Mouse (Mus musculus) lung, embryonic 14.5 days (tissue): ENCODE results near the gene Gm136. TPM values are rescaled to one million over a fixed set of nuclear protein-coding genes. Genes with fewer than 3 reads are reported as not detected.
"Not testable (repeated sequence)": the region's sequence is repeated elsewhere in the genome, so short reads cannot be mapped to it uniquely, and the experiment has no call there.

Experiments
- ATAC-seq: fragments of 200-750 bp; cut with Nextera tagmentation; 2 replicates; pipeline ENCODE4 v1.8.0; 2017; ENCODE audit warnings: mild to moderate bottlenecking, moderate TSS enrichment, moderate library complexity; ENCODE audit not compliant: insufficient read depth
- DNase-seq: peaks from one replicate; pipeline ENCODE4 v3.0.0-alpha.2; 2015
- H3K27ac ChIP-seq: fragments of 300-500 bp; sonication (generic); 2 replicates; pipeline ENCODE4 v1.5.1; 2014; ENCODE audit warnings: low read depth, mild to moderate bottlenecking, moderate library complexity
- H3K27me3 ChIP-seq: fragments of 300-500 bp; sonication (generic); 2 replicates; pipeline ENCODE4 v1.6.1; 2014; ENCODE audit warnings: low read length, control low read depth; ENCODE audit not compliant: insufficient read depth
- H3K36me3 ChIP-seq: fragments of 300-500 bp; sonication (generic); 2 replicates; pipeline ENCODE4 v1.6.1; 2014; ENCODE audit warnings: control low read depth; ENCODE audit not compliant: insufficient read depth
- H3K4me1 ChIP-seq: fragments of 300-500 bp; sonication (generic); 2 replicates; pipeline ENCODE4 v1.6.1; 2014; ENCODE audit warnings: antibody characterized with exemption, control low read depth; ENCODE audit not compliant: insufficient read depth
- H3K4me2 ChIP-seq: fragments of 300-500 bp; sonication (generic); 2 replicates; pipeline ENCODE4 v1.6.1; 2014; ENCODE audit warnings: mild to moderate bottlenecking
- H3K4me3 ChIP-seq: fragments of 300-500 bp; sonication (generic); 2 replicates; pipeline ENCODE4 v1.5.1; 2014; ENCODE audit warnings: low read depth, low read length
- H3K9ac ChIP-seq: fragments of 300-500 bp; sonication (generic); 2 replicates; pipeline ENCODE4 v1.6.1; 2014
- H3K9me3 ChIP-seq: fragments of 300-500 bp; sonication (generic); 2 replicates; pipeline ENCODE4 v1.6.1; 2016; ENCODE audit warnings: low read depth, low read length, control low read depth
- CTCF ChIP-seq: IDR thresholded peaks from 2 replicates; pipeline ENCODE4 v1.5.1; 2016; ENCODE audit warnings: antibody characterized with exemption, low read depth
- WGBS: fragments of 180-500 bp; shearing (Covaris S2); extraction: QIAGEN DNeasy Blood & Tissue Kit; methylation state at CpG from one replicate; pipeline ENCODE4 v1.1.7; 2014; 5-methylcytosine and 5-hydroxymethylcytosine counted together
- polyA plus RNA-seq: library from polyadenylated mRNA; unstranded; fragments of >200 nt; fragmentation: Nextera tagmentation; extraction: Ambion mirVana; gene quantifications from 2 replicates; pipeline ENCODE4 v1.2.1, GENCODE M21; 2014

Gm136 gene
- polyA plus RNA-seq, 1 experiment from 2014 or later, result not detected

DNA sequence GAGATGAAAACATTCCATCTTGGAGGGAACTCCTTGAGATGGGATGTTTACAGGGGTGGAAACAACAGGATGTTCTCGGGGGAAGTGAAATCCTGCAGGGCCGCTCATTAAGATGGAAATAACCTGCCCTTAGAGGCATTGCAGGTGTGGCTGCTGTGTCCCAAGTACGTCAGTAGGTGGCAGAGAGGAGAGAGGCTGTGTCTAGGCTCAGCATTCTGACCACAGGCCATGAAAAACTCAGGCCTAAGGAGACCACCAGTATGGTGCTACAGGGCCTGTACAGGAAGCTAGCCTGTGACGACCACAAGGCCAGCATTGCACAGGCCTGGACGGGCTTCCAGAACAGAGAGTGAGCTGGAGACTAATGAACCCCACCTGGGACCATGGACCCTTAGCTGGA is 28.8 kb upstream of the Gm136 start:
- Histone ChIP-seq H3K36me3 (no peaks in the 10 kb centered on the region), H3K4me3 (no peak overlapping the region), H3K9me3 (no peaks in the 10 kb centered on the region), H3K27me3 (no peaks in the 10 kb centered on the region), H3K4me1 (no peaks in the 10 kb centered on the region), H3K9ac (no peak overlapping the region), H3K4me2 (no peak overlapping the region), H3K27ac (no peak overlapping the region)
- DNase-seq (peak; percentile 13), ATAC-seq (no peak; the same call in 1 of the 2 replicates)
- peak; percentile 34; the same call in 1 of the 2 replicates for TF ChIP-seq CTCF
- WGBS, result 56% methylated on average over 5 of the region's 5 CpGs

DNA sequence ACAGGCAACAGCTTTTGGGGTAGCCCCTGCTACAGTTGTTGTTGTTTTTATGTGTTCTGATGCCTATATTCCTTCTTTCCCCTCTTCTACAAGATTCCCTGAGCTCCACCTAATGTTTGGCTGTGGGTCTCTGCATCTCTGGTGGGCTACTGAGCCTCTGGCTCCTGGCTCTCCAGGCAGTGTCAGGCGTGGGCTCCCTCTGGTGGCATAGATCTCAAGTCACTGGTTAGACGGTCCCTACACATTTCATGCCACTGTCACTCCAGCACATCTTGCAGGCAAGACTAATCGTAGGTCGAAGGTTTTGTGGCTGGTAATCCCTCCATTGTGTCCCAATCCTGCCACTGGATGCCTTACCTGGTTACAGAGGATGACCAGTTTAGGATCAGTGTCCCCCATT is 26.7 kb upstream of the Gm136 start:
- DNase-seq (peak; percentile 31), ATAC-seq (no peak)
- Histone ChIP-seq H3K27me3 (no peaks in the 10 kb centered on the region), H3K4me1 (no peaks in the 10 kb centered on the region), H3K9me3 (no peaks in the 10 kb centered on the region), H3K4me3 (no peak overlapping the region), H3K27ac (no peak overlapping the region), H3K4me2 (no peak overlapping the region), H3K36me3 (no peaks in the 10 kb centered on the region), H3K9ac (no peak overlapping the region)
- WGBS, result 35% methylated on average over 4 of the region's 4 CpGs
- TF ChIP-seq CTCF, result peak; percentile 58

DNA sequence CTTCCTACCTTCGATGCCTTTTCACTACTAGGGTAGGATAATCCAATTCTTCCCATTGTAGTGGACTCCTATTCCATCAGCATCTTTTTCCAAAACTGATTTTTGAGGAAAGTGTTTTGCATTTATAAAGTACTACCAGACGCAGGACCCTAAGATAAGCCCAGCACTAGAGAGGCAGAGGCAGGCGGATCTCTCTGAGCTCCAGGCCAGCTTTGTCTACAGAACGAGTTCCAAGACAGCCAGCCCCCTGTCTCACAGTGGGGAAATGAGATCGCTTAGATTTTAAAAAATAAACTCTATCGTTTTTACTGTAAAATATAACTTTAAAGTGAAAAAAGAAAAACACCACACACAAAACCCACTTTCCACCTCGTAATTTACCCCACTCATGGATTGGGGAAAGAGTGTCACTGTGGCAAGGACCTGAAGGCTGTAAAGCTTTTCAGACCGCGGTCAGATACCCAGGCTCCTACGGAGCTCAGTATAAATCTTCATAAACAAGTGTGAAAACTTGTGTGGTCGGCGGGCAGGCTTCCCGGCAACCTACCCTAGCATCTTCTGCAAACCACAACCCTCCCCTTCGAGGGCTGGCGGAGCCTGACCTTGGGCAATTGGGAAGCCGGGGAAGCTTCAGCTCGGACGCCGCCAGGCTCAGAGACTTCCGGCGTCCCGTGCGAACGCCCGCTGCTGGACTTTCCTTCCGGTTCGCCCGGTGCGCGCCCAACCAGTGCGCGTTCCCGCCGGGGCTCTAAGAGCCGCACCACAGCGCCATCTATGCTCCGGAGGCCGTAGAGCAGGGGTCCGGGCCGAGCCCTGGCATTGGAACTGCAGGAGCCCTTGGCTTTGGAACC is 21.8 kb upstream of the Gm136 start, which contains the start of gene Smim8:
Smim8 (minus strand) TSS at position 747 of the 851 bp plus-strand sequence.
- no peaks in the 10 kb centered on the region for H3K27me3 ChIP-seq
- H3K4me2 ChIP-seq, result peak within 1 kb of the TSS; percentile 54
- H3K9ac ChIP-seq, result peak within 1 kb of the TSS; percentile 74
- 5% methylated on average over 40 of the region's 40 CpGs for WGBS
- no peaks in the 10 kb centered on the region for H3K9me3 ChIP-seq
- peak within 1 kb of the TSS; percentile 59 for H3K4me3 ChIP-seq
- DNase-seq, result peak; percentile 98
- H3K27ac ChIP-seq, result peak within 1 kb of the TSS; percentile 76; the same call in 1 of the 2 replicates
- no peaks in the 10 kb centered on the region for H3K36me3 ChIP-seq
- TF ChIP-seq CTCF, result peak; percentile 94
- H3K4me1 ChIP-seq, result no peaks in the 10 kb centered on the region
- peak; percentile 96 for ATAC-seq

DNA sequence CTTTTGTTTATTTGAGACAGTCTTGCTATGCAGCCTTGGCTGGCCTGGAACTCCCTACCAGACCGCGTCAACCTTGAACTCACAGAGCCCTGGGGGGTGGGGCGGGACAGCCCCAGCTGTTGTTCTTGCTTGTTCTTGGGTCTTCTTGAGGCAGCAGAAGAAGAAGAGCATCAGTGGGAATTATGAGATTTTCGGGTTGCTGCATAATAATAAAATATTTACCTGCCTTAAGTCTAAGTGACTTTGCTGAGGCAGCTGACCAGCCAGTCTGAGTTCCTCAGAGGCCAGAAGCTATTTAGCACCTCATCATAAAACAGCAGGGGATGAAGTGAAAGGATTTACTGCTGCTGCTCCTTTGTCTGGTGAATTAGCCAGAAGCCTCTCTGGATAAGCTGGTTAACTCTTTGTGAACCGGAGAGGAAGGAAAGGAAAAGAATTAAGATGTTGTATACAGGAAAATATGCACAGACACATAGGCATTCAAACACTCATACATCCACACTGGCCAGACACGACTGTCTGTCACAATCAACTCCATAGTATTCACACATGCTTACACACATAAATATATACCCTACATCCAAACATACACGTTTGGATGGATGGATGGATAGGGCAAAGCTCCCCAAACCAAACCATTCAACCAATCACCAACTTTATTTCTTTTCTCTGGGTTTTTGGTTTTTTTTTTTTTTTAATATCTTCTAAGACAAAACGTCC is 15.7 kb upstream of the Gm136 start:
- Histone ChIP-seq H3K4me3 (no peak overlapping the region), H3K36me3 (no peaks in the 10 kb centered on the region), H3K27me3 (no peaks in the 10 kb centered on the region), H3K9me3 (no peaks in the 10 kb centered on the region), H3K9ac (no peak overlapping the region), H3K27ac (no peak overlapping the region), H3K4me1 (no peaks in the 10 kb centered on the region), H3K4me2 (no peak overlapping the region)
- no peak for TF ChIP-seq CTCF
- ATAC-seq (peak; percentile 47; the same call in 1 of the 2 replicates), DNase-seq (peak; percentile 38)
- 11% methylated on average over 8 of the region's 8 CpGs for WGBS

DNA sequence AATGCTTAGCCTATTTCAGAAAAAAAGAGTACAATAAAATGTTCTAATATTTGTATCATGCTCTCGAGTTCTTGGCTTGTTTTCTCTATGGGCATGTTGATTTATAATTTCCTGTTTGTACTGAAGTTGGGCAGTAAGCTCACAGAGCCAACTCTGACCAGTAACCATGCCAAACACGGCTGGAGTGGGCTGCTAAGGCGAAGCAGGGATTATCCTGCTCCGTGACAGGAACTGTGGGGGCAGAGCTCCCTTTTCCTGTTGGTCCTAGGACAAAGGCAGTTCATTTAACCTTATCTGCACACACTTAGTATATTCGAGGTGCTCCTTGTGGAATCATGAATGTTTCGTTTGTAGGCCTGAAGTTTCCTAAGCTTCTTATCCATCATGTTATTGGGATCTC is 6.8 kb downstream of the Gm136 start:
- Histone ChIP-seq H3K4me2 (no peak overlapping the region), H3K4me3 (no peak overlapping the region), H3K4me1 (no peaks in the 10 kb centered on the region), H3K27ac (no peak overlapping the region), H3K27me3 (no peaks in the 10 kb centered on the region), H3K36me3 (no peaks in the 10 kb centered on the region), H3K9ac (no peak overlapping the region), H3K9me3 (no peaks in the 10 kb centered on the region)
- no peak for ATAC-seq
- 35% methylated on average over 6 of the region's 6 CpGs for WGBS
- DNase-seq, result peak; percentile 58
- TF ChIP-seq CTCF, result no peak

DNA sequence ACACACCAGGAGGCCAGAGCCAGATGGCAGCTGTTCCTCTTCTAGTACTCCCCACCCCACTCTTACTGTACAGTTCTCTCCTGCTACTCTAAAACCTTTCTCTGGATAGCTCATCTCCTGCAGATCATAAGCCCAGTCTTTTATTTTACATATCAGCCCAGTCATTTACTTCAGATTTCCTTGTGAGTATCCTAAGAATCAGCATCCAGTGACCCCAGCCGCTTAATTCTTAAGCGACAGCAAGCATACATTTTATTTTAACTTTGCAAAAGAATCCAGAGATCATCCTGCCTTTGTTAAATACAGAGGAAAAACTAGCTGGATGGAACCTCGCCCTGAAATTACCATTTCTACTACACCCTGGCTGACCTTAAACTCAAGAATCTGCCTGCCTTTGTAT is 21.6 kb downstream of the Gm136 start:
- no peak overlapping the region for H3K9ac ChIP-seq
- no peak overlapping the region for H3K4me3 ChIP-seq
- H3K4me2 ChIP-seq, result no peak overlapping the region
- H3K4me1 ChIP-seq, result no peaks in the 10 kb centered on the region
- no peaks in the 10 kb centered on the region for H3K36me3 ChIP-seq
- H3K27ac ChIP-seq, result no peak overlapping the region
- ATAC-seq, result no peak
- TF ChIP-seq CTCF, result no peak
- H3K27me3 ChIP-seq, result no peaks in the 10 kb centered on the region
- no peak for DNase-seq
- WGBS, result 71% methylated on average over 3 of the region's 3 CpGs
- no peaks in the 10 kb centered on the region for H3K9me3 ChIP-seq

DNA sequence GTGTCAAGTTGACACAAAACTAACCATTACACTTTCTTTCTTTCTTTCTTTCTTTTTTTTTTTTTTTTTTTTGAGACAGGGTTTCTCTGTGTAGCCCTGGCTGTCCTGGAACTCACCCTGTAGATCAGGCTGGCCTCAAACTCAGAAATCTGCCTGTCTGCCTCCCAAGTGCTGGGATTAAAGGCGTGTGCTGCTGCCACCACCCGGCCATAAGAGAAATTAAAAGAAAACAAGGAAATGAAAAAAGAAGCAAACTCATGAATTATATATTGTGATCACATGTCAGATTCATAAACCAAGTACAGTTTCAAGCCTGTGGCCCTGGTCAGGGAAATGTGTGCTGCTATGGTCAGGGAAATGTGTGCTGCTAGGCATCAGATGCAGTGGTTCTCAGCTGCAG is 22.6 kb downstream of the Gm136 start:
- not testable (repeated sequence) for H3K4me1 ChIP-seq, ATAC-seq, H3K36me3 ChIP-seq, H3K9ac ChIP-seq, H3K27me3 ChIP-seq, H3K4me3 ChIP-seq, H3K27ac ChIP-seq, H3K9me3 ChIP-seq, H3K4me2 ChIP-seq
- peak; percentile 17 for DNase-seq
- WGBS, result 30% methylated on average over 2 of the region's 2 CpGs
- TF ChIP-seq CTCF, result peak; percentile 42; the same call in 1 of the 2 replicates
